Mouse (Mus musculus) A20 (cell line): ENCODE results near the gene Susd1.

Source experiments
- DNase-seq: peaks from one replicate; pipeline ENCODE4 v3.0.0-alpha.2; 2011; ENCODE audit warnings: low read depth, low spot score

The Susd1 gene

DNA sequence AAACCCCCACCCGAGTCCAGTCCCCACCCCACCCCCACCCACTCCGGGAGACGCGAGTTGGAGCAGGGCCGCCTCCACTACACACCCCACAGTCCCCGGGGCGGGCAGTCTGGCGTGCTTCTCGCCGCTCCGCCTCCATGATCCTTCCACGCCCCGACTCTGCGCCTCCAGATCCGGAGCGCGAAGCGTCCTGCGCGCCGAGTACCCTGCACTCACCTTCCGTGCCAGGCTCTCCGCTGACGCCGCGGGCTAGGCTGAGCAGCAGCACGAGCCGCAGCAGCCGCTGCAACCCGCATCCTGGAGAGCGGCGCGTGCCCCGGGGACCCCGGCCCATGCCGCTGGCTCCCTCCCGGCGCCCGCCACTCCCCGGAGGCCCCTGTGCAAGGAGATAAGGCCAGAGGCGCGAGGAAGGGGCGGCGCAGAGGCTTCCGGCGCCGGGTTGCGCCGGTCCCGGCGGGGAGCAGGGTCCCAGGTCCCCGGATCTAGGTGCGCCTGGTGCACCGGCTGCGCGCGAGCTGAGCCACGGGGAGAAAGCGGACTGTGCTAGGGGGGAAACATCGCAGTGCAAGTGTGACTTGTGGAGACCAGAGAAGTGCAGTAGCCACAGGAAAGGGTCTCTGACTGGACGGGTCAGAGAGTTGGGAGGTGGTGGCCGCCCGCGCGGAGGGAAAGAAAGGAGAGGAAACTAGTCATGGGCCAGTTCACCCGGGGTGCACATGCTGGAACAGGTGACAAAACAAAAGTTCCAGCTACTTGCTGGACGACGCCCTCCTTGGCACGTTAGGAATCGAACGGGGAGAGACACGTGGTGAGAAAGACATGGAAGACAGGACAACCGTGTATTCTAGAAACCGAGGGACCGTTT, at the start of gene Susd1:
TSS of gene Susd1 (minus strand) at position 644 of the 865 bp plus-strand sequence.
- DNase-seq: peak; percentile 89

DNA sequence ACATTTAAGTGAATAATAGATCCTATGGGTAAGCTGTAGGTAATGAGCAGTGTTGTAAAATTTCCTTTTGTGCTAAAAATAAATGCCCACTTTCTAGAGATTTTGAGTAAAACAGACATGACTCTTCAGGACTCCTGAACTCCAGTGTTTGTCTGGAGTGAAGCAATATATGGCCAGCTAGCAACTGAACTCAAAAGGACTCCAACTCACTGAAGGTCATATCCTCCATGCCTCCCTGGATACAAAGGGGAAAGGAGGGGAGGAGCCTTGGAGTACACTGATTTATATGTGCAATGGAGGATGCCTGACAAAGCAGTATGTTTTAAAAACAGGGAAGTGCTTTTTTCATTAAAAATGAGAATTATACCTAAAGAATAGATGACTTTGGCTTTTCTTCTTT, 32.9 kb upstream of the Susd1 start:
- DNase-seq: no peak

DNA sequence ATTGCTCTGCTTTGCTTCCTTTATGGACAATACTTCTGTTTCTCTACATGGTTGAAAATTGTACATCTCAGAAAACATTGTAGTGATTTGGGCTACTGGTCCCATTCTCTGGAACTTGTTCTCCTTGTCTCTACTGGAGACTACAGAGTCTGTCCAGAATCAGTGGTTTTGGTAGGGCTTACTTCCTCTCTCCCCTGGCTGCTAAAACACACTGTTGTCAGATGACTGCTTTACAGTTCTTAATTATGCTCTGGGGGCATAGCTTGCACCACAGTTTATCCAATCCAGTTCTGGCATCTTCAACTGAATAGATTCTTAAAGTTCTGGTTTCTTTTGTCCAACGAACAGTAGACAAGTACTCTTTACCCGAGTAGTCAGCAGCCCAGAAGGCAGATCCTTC, 27.0 kb upstream of the Susd1 start:
- peak; percentile 38 for DNase-seq

DNA sequence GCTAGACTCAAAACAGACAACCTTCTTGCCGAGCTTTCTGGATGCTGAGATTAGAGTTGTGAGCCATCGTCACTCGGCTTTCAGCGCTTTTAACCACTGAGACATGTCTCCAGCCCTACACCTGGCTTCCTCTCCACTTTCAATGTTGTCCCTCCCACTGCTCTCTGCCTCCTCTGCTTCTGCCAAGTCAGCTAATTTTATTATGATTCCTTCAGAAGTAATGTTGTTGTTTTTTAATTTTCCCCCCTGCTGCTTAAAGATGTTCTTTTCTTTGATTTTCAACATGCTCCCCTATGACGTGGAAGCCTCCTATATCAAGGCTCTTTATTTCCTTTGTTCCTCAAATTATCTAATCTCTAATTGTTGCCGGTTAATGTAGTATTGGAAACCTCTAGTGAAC, 26.2 kb upstream of the Susd1 start:
- DNase-seq: no peak

DNA sequence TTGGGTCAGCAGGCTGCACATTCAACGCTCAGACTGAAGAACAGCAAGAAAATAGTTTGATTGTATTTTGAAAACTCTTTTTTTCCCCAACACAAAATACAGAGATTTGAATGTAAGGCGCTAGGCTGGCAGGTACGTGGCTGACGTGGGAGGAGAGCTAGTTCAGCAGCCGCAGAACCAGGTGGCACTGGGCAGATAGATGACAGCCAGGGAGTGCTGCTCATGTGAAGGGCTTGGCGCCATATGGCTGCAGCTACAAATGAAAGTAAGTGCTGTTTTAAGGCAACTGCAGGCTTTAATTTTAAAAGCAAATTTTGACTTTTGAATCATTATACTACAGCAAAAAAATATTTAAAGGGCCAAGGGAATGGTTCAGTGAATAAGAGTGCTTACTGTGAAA, 24.1 kb upstream of the Susd1 start:
- no peak for DNase-seq

DNA sequence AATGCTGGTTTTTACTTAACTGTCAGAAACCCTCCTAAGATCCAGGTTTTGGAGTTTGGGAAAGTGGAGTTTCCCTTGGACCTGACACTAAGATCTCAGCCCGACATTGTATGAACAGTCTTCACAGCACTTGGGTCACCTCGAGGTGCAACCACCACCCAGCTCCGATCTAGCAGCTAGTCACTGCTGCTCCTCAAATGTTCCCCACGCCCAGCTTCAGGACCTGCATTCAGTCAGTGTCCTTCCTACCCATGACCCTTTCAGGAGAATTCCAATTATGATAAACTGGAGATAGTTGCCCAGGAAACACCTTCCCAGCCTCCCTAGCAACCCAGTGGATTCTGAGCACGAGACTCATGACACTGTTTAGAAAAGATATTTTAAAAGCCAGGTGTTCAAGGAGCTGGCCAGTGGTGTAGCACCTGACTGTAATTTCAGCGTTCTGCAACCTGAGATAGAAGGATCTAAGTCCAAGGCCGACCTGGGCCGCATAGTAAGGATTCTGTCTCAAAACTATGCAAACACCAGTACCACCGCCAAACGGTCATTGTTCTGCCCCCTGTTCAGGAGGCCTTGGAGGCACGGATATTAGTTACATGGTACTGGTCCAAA, 22.8 kb upstream of the Susd1 start:
- DNase-seq: no peak

DNA sequence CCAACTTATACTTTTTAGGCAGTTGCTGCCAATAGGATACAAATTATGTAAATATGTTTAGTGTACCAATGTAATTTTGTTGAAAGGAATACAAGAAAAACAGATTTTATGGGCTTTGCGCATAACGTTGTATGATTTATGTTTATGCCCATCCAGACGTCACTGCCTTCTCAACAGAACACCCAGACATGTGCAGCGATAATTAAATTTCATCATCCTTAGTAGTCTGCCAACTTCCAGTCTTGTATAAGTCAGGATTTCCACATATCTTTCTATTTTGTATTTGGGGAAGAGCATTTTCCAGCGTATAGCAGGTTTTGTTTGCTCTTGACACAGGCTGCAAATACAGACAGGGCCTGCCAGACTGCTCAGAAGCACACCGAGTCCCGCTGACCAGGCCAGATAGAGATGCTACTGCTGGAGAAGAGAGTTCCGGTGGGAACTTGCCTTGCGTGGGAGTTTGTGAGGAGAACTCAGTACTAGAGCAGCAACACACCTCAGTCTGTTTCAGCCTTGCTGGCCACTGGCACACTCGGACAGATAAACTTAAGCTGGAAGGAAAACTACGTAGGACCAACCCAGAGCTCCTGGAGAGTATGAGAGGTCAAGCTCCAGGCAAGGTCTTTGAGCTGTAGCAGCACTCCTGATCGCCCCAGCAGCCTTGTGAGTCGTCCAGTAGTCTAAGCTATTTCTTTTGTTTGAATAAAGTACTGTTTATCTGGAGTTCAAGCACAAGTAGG, 21.0 kb upstream of the Susd1 start:
- DNase-seq: no peak

DNA sequence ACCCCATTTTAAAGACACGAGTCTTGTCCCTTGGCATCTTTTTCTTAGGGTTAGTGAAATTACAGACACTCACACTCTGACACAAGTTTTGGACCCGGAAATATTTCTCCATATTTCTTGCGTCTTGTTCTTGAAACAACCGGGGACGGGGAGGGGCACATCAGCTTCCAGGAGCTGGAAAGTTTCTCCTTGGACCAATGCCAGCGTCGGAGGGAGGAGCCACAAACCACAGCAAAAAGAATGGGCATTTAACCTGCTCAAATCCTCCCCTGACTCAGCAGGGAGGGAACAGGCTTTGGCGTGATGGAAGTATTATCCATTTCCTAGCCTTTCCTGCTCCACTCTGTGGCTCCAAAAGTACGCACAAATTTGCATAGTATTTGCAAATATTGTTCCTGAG, 19.5 kb upstream of the Susd1 start:
- DNase-seq: no peak

DNA sequence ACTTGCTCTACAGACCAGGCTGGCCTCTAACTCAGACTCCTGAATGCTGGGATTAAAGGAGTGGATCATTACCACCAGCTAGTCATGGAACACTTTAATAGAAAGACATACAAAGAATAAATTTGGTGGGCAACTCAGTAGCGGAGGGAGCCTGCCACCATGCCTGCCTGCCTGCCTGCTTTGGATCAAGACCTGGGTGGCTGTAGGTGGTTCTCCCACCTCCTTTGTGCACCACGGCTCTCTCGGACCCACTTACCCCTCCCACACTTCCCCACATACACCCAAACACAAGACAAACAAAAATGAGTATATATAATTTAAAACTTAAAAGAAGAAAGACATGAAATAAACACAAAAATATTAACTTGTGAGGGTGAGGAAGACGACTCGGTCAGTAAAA, 18.7 kb upstream of the Susd1 start:
- DNase-seq: no peak

DNA sequence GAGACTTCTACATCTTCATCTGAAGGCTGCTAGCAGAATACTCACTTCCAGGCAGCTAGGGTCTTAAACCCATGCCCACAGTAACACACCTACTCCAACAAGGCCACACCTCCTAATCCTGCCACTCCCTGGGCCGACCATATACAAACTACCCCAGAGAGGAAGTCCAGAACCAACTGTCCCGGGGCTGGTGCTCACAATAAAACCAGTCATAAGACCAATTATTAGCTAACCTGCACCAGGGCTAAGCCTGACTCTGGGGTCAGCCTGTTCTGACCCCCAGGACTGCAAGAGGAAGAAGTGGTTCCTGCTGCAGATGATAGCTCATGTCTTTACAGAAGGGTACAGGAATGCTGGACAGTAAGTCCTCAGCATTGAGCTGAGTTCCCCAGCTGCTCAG, 17.0 kb upstream of the Susd1 start:
- no peak for DNase-seq

DNA sequence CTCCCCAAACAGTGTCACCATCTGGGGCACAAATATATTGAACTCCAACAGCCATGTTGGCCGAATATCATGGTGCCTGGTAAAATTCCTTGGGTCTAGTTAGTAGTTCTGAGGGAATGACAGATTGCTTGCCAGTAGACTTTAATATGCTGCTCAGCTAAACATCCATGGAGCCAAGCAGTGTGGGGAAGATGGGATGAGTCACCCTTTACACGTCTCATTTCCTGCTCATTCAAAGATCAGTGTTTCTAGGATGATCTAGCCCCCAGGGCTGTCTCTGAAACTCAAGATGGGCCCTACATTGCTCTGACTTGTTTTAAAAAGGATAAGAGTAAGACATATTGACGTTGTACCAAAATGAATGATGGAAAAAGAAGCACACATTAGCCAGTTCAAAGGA, 15.6 kb upstream of the Susd1 start:
- no peak for DNase-seq

DNA sequence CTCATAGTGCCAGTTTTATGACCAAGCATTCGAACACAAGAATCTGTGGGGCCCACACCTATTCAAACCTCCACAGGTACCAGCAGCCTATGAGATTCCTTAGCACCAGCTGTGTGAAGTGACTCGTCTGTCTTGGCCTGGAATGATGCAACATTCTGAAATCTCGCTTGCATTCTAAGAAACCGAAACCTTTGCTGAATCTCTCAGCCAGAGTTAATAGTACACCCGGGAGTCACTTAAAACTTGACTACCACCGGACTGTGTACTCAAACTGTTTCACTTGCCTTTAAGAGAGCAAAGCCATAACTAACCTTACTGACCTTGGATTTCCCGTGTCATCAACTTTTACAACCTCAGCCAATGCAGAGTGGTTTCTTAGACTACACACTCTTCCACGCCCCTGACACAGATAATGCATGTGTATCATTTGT, 14.1 kb upstream of the Susd1 start:
- no peak for DNase-seq

DNA sequence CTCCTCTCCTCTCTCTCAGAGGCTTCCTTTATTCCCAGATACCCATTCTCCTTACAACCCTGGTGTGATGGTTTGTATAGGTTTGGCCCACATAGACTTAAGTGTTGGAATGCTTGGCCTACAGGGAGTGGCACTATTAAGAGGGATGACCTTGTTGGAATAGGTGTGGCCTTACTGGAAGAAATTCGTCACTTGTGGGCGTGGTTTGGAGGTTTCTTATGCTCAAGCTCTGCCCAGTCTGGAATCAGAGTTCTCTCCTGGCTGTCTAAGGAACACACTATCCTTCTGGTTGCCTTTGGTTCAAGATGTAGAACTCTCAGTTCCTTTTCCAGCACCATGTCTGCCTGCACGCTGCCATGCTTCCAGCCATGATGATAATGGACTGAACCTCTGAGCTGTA, 12.5 kb upstream of the Susd1 start:
- no peak for DNase-seq

DNA sequence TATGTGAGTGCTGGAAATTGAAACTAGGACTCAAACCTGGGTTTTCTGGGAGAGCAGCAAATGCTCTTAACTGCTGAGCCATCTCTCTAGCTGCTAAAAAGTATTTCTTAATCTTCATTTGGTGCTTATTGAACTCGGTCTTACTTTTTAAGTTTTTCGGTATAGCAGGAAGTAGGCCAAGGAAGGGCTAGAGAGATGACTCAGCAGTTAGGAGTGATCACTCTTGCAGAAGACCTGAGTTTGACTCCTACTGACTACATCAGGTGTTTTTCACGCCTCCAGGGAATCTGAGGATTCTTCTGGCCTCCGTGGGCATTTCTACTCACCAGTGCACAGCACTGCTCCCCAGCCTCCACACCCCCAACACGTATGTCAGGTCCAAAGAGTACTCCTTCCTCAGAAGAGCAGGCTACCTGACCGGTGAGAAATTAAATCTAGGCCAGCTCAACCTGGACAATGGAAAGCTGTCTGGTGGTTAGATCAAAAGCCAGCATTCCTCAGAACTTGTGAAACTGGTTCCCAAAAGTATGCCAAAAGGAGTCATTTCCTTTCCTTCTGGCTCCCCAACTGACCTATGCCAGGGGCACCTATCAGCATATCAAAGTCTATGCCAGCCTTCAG, 11.9 kb upstream of the Susd1 start:
- DNase-seq: no peak

DNA sequence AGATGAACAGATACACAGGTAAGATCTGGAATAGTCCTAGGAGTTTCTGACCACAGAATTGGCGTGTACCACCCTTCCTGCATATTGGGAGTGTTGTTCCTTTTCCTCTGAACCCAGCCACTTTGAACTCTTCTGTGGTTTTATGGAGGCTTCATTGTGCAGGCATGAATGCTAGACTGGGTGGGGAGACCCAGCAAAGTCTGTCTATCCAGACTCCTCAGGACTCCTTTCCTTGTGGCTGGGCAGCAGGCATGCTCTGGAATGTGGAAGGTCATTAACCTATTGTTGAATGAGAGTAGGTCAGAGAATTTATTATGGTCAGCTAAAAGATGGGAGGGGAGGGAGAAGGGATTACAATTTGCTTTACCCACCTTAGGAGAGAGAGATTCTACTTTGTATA, 8.9 kb upstream of the Susd1 start:
- DNase-seq: no peak

DNA sequence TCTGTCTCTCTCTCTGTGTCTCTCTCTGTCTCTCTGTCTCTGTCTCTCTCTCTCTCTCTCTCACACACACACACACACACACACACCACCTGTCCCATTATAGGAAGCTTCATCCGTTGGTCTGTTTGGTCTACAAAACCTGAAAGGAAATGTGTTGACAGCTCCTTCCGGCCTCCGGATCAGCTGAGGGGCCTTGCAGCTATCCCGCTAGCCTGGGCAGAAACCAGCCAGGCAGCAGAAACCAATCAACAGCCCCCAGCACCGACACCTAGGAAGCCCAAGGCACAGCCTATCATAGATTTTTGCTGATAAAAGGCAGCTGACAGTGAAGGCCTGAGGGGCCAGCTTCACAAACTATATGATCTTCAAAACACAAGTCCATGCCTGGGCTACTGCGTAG, 7.1 kb upstream of the Susd1 start:
- peak; percentile 55 for DNase-seq

DNA sequence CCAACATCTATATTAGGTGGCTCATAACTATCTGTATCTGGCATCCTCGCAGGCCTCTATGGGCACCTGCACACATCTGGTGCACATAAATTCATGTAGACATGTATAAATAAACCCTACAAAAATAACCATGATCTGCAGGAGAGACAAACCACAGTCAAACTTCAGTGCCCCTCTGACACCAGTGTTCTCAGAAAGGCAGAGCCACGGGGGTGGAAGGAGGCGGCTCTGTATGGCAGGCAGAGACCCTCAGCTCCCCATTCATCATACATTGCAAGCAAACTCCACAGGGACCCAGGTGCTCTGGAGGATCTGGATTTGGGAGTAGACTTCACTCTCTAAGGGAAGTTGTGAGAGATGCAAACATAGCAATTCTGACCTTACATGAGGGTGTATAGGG, 6.6 kb upstream of the Susd1 start:
- DNase-seq: peak; percentile 80

DNA sequence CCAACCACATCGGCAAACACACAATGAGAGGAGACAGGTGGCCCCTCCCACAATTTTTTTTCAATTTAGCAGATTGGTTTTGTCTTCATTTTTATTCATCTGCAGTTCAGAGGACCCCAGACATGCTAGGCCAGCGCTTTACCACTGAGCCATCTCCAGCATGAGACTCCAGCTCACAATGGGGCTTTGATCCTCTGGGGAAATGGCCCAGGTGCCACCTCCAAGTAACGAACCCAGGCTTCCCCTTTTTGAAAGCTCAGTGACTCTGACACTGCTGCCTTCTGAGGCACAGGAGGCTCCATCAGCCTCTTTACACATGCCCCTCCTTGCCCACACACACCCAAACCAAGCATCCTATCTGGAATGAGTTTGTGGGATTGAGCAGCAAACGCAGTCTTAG, 5.7 kb upstream of the Susd1 start:
- peak; percentile 87 for DNase-seq

DNA sequence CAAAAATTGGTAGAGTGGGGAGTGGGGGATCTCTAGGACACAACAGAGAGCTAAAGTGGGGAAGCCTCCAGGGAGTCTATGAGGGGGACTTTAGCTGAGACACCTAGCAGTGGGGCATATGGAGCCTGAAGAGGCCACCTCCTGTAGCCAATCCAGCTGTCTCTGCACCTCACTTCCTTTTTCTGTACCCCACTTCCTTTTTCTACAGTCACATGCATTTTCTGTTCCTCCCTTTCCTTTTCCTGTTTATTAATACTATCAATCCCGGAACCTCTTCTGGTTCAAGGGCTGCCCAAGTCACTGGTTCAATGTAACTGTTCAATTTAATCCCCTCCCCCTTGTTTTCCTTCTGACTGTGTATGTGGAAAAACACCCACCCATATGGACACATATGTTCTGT, 2.8 kb upstream of the Susd1 start:
- peak; percentile 88 for DNase-seq

DNA sequence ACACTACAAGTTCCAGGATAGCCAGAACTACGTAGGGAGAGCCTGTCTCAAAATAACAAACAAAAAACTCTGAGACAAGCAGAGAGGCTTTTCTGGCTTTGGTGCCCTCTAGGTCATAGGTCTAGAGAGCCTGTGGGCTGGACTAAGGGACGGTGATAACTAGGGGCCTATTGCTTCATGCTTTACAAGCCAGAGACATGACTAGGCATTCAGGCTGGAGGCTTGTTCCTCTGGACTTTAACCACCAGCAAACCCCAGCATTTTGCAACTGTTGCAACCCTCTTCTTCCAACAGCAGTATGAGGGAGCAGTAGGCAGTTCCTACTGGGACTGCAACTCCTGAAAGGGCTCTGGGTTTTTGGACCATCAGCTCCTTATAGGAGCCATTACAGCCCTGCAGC, 1.5 kb upstream of the Susd1 start:
- DNase-seq: peak; percentile 48

DNA sequence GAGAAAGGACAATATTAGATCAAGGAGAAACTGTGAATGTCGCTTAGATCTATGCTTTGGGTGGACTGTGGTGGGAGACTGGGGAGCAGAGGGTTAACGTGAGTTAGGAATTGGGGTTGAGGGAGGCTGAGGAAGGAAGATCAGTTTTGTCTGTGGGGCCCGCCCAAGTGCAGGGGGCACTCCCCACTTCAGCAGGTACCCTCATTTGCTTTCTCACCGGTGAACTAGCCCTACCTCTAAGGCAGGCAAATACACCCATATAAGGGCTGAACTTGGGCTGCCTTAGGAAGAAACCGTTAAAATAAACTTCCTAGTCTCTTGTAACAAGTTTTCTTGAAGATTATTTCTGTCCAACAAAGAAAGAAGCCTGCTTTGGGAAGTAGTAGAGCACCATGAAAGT, 608 bp upstream of the Susd1 start:
- peak; percentile 76 for DNase-seq

DNA sequence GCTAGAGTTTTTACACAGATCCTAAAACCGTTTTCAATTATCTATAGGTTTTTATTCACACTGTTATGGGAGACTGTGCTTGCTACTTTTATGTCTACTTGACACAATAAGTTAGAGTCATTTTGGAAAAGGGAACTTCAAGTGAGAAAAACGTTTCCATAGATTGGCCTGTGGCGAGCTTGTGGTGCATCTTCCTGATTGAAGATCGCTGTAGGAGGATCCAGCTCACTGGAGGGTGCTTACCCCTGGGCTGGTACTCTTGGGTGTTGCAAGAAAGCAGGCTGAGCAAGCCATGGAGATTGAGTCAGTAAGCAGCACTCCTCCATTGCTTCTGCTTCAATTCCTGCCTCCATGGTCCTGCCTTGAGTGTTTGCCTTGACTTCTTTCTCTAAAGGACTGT, 2.5 kb downstream of the Susd1 start:
- DNase-seq: peak; percentile 22
